Mouse (Mus musculus): ENCODE data around the gene Olfr578. TPM values are rescaled to one million over a fixed set of nuclear protein-coding genes. Genes with fewer than 3 reads are reported as not detected.

Olfr578 gene
- polyA plus RNA-seq, 1 experiment from 2014 or later, result not detected

Other genes starting within 250 kb of the Olfr578 start
- not detected in 2 replicates for gene Olfr560, start 230.0 kb downstream of the Olfr578 start, polyA plus RNA-seq (2016; fragmentation: Nextera tagmentation; extraction: Ambion mirVana)
- 0.07 TPM in 1 of 2 replicates, not detected in the other for gene Olfr78, start 229.9 kb downstream of the Olfr578 start, polyA plus RNA-seq (2016; fragmentation: Nextera tagmentation; extraction: Ambion mirVana)
- gene Olfr561, start 218.1 kb downstream of the Olfr578 start, polyA plus RNA-seq (2016; fragmentation: Nextera tagmentation; extraction: Ambion mirVana), result 0.24 TPM in 1 of 2 replicates, not detected in the other
- not detected in 2 replicates for gene Olfr564, start 185.8 kb downstream of the Olfr578 start, polyA plus RNA-seq (2016; fragmentation: Nextera tagmentation; extraction: Ambion mirVana)
- not detected in 2 replicates for gene Olfr566, start 130.6 kb downstream of the Olfr578 start, polyA plus RNA-seq (2016; fragmentation: Nextera tagmentation; extraction: Ambion mirVana)
- gene Olfr568, start 112.2 kb downstream of the Olfr578 start, polyA plus RNA-seq (2016; fragmentation: Nextera tagmentation; extraction: Ambion mirVana), result not detected in 2 replicates
- not detected in 2 replicates for gene Olfr569, start 98.4 kb downstream of the Olfr578 start, polyA plus RNA-seq (2016; fragmentation: Nextera tagmentation; extraction: Ambion mirVana)
- not detected in 2 replicates for gene Olfr570, start 94.7 kb downstream of the Olfr578 start, polyA plus RNA-seq (2016; fragmentation: Nextera tagmentation; extraction: Ambion mirVana)
- gene Olfr571, start 71.8 kb downstream of the Olfr578 start, polyA plus RNA-seq (2016; fragmentation: Nextera tagmentation; extraction: Ambion mirVana), result 0.03 TPM in 1 of 2 replicates, not detected in the other
- not detected in 2 replicates for gene Olfr572, start 64.9 kb downstream of the Olfr578 start, polyA plus RNA-seq (2016; fragmentation: Nextera tagmentation; extraction: Ambion mirVana)
- not detected in 2 replicates for gene Olfr573-ps1, start 46.7 kb downstream of the Olfr578 start, polyA plus RNA-seq (2016; fragmentation: Nextera tagmentation; extraction: Ambion mirVana)
- gene Olfr574, start 40.9 kb downstream of the Olfr578 start, polyA plus RNA-seq (2016; fragmentation: Nextera tagmentation; extraction: Ambion mirVana), result not detected in 2 replicates
- not detected in 2 replicates for gene Olfr575, start 30.5 kb downstream of the Olfr578 start, polyA plus RNA-seq (2016; fragmentation: Nextera tagmentation; extraction: Ambion mirVana)
- gene Olfr576, start 26.7 kb downstream of the Olfr578 start, polyA plus RNA-seq (2016; fragmentation: Nextera tagmentation; extraction: Ambion mirVana), result not detected in 2 replicates
- not detected in 2 replicates for gene Olfr577, start 13.4 kb downstream of the Olfr578 start, polyA plus RNA-seq (2016; fragmentation: Nextera tagmentation; extraction: Ambion mirVana)
- gene Olfr582, start 48.7 kb upstream of the Olfr578 start, polyA plus RNA-seq (2016; fragmentation: Nextera tagmentation; extraction: Ambion mirVana), result not detected in 2 replicates
- not detected in 2 replicates for gene Olfr583, start 62.0 kb upstream of the Olfr578 start, polyA plus RNA-seq (2016; fragmentation: Nextera tagmentation; extraction: Ambion mirVana)
- not detected in 2 replicates for gene Olfr584, start 92.6 kb upstream of the Olfr578 start, polyA plus RNA-seq (2016; fragmentation: Nextera tagmentation; extraction: Ambion mirVana)
- not detected in 2 replicates for gene Olfr585, start 108.4 kb upstream of the Olfr578 start, polyA plus RNA-seq (2016; fragmentation: Nextera tagmentation; extraction: Ambion mirVana)
- gene Olfr586, start 136.3 kb upstream of the Olfr578 start, polyA plus RNA-seq (2016; fragmentation: Nextera tagmentation; extraction: Ambion mirVana), result not detected in 2 replicates
- not detected in 2 replicates for gene Olfr588-ps1, start 151.6 kb upstream of the Olfr578 start, polyA plus RNA-seq (2016; fragmentation: Nextera tagmentation; extraction: Ambion mirVana)
- not detected in 2 replicates for gene Olfr589, start 167.0 kb upstream of the Olfr578 start, polyA plus RNA-seq (2016; fragmentation: Nextera tagmentation; extraction: Ambion mirVana)
- not detected in 2 replicates for gene Olfr591, start 189.0 kb upstream of the Olfr578 start, polyA plus RNA-seq (2016; fragmentation: Nextera tagmentation; extraction: Ambion mirVana)
- not detected in 2 replicates for gene Olfr592, start 195.5 kb upstream of the Olfr578 start, polyA plus RNA-seq (2016; fragmentation: Nextera tagmentation; extraction: Ambion mirVana)
- gene Olfr593, start 222.5 kb upstream of the Olfr578 start, polyA plus RNA-seq (2016; fragmentation: Nextera tagmentation; extraction: Ambion mirVana), result not detected in 2 replicates
- gene Olfr594, start 227.7 kb upstream of the Olfr578 start, polyA plus RNA-seq (2016; fragmentation: Nextera tagmentation; extraction: Ambion mirVana), result not detected in 2 replicates

Measured in hindbrain, embryonic 10.5 days (tissue).